ENCODE assay signal across 25 mouse cellular contexts in genomic region chr1:22655983-22656382, GRCm38 (mm10).
"Had no signal": no experiment of that assay in that cellular context is flagged by ENCODE, and none has a peak within 500 bp of the region (broad histone marks: within the 10 kb centered on the region; RNA-seq: fewer than 3 reads in every experiment).

No protein-coding gene starts in this region.

- H3K27ac ChIP-seq: gastrocnemius, adult 2 months; heart, embryonic 10.5 days; hindbrain, embryonic 10.5 days; hindbrain, embryonic 12.5 days; hindbrain, embryonic 14.5 days; intestine, embryonic 15.5 days; limb, embryonic 10.5 days; limb, embryonic 12.5 days; liver, embryonic 13.5 days; liver, embryonic 15.5 days had no signal

- H3K4me3 ChIP-seq: gastrocnemius, adult 2 months; heart, embryonic 10.5 days; heart, embryonic 12.5 days; hindbrain, embryonic 10.5 days; hindbrain, embryonic 12.5 days; intestine, embryonic 15.5 days; limb, embryonic 10.5 days; limb, embryonic 12.5 days; liver, embryonic 13.5 days; liver, embryonic 15.5 days had no signal

- ATAC-seq: hindbrain, embryonic 16.5 days; inflammation-experienced regulatory T-cells, adult 6 months; intestine, embryonic 15.5 days; intestine, postnatal 0 days had no signal

- DNase-seq: gastrocnemius, adult 2 months; gastrocnemius, postnatal 10 days; gastrocnemius, postnatal 25 days; heart, adult 18-20 months; heart, postnatal 10 days; heart, postnatal 4 days; kidney, adult 18-20 months; kidney, adult 8-10 months; kidney, postnatal 10 days; kidney, postnatal 25 days; kidney, postnatal 4 days; liver; liver, embryonic 13.5 days had no signal
